Mouse (Mus musculus): Measurements from ENCODE around the gene Sp8.

Sp8 gene

DNA sequence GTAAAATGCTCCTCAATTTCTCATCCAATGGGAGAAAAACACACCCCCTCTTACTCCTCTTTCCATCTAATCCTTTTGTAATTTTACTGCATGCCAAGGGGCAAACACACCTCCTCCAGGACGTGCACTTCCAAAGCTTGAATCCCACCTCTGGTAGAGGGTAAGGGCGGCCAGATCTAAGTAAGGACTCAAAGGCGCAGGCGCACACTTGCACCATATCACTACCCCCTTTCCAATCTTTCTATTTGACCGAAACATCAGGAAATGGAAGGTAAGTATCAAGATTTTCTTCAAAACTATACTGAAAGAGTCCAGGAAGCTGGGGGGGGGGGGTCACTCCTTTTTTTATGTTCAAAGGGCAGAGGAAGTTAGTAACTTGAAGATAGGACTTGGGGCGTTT is at the start of gene Sp8:
Sp8 (plus strand) TSS at position 109 of the 400 bp plus-strand sequence.
- DNase-seq (ENCODE audit: low spot score) = no peak

DNA sequence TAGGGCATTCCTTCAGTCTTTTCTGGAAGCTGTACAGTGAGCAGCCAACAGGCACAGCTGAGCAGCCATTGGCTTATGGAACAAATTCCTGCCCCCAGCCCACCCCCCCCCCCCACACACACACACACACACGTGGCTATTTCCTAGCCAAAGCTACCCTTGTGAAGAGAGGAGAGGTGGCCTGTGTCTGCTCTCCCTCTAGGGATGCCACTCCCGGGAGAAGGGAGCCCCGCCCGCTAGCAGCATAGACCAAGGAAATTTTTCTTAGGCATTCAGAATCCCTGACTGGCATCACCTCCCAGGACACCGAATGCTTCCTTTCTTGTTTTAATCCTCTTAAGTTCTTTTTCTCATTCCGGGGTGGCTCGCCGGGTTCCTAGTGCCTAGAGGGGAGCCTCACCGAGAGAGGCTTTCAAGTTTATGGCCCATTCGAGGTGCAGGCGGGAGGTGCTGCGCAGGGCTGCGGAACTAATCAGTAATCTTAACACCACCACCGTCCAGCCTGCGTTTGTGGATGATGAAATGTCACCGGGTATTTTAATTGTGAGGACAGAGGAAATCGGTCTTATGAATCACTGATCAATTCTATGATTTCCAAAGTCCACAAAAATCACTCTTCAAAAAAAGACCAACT is 34.7 kb upstream of the Sp8 start:
- no peak for DNase-seq (ENCODE audit: low spot score)

DNA sequence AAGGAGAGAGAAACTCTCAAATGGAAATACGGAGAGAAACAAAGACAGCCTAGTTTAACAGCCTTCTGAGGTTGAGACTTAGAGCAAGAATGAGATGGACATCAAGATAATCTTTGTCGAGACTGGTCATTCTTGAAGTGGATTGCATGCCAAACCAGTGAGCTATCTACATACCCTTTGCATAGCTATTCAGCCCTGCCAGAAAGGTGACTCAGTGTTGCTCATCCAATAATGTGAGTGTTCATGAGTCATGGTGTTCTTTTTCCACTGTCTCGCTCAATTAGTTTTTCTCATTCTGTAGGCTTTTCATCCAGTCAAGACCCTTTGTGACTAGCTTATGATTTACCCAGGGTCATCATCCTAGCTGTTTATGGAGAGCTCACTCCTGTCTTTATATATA is 31.6 kb upstream of the Sp8 start:
- DNase-seq (ENCODE audit: low spot score) = no peak

DNA sequence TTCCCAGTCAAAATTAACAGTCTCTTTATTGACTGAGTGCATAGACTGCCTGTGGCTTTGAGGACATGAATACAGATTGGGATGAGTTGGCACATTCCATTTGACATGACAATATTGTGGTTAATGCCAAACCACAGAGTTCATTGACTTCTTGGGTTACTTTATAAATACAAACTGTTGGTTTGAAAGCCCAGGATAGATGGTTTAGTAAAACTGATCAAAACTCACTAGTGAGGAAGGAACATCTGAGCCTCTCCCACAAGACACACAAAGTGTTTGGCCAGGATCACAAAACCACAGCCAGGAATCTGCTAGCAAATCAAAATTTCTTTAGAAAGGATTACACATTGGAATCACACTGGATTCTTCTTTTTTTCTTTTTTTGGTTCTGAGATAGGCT is 30.0 kb upstream of the Sp8 start:
- DNase-seq (ENCODE audit: low spot score) = no peak

DNA sequence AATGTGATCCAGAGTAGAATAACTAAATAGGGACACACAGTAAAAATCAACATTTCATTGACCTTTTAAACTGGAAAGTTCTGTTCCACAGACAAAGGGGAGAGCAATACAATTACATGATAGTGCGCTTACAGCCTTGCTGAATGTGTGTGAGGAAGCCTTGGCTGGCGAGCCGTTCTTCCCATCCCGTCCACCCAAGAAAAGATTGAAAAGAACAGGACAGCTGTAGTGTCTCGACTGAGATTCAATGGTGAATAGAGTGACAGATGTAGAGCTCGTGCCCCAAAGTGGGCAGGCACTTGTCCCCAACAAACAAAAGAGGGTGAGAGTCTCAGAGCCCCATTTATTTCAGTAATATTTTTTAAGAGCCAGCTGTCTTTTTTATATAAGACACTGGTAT is 16.2 kb upstream of the Sp8 start:
- DNase-seq (ENCODE audit: low spot score) = no peak

DNA sequence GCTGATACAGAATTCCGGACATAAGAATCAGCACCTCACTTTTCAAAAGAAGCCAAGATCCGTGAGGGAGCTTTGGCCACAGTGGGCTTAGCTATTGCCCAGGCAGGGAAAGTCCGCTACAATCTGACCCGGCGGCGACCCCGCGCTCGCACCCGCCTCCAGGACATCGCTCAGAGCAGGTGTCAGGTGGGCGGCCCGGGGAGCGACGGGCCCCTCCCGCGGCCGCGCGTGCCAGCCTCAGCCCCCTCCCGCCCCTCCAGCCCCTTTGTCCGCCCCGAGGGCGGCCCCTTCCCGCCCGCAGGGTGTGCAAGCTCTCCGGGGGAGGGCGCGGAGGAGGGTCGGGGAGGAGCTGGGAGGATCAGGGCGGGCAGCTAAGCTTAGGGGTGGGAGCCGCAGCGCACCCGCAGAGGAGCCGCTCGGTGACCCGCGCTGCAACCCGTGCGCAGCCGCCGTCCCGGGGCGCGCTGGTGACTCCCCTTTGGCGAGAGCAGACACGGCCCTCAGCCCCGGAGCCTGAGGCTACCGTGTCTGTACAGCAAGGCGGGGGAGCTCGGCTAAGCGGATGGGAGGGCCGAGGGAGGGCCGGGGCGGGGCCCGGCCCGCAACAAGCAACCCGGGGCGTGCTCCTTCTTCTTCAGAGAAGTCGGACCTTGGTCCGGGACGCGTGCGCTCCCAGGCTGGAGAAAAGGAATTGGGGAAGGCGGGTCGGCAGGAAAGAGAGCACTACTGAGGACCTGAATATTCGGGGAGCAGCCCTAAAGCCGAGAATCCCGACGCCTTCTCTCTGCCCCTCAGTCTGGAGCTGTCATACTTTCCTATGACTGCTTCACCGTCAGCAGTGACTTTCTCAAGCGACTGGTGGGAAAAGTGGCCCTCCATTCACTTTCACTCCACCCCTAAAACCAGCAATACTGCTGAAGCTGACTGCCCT is 9.5 kb upstream of the Sp8 start:
- DNase-seq (ENCODE audit: low spot score) = no peak

DNA sequence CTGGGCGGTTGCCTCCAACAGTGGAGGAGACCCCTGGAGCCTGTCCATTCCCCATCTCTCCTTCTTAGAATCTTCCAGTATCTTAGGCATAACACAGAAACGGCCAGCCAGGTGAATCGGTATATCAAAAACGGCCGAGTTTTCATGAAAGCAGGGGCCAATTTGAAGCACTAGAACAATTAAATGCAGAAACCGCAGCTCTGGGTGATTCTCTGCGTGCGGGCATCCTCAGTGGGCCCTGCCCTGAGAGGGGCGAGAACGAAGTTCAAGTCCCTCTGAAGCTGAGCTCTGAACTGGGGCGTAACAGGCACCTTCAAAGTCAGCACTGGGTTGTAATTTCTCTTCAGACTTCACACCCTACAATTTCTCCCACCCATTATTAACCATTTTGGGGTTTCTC is 8.8 kb upstream of the Sp8 start:
- no peak for DNase-seq (ENCODE audit: low spot score)

DNA sequence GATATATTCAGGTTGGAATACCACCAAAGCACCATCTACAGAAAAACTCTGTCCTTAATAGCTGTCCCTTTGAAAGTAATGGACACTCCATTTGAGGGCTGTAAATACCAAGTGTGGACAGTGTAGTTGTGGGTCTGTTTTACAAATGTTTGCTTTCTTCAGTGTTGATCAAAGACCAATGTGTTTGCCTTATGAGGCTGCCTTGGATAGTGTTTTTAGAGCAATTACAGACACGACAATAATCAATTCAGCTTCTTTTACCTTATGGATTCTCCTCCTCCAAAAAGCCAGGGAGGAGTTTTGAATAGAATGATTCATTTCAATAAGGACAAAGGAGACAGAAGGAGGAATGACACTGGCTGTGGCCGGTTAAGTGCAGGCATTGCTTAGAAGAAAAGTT is 7.9 kb upstream of the Sp8 start:
- DNase-seq (ENCODE audit: low spot score) = no peak

DNA sequence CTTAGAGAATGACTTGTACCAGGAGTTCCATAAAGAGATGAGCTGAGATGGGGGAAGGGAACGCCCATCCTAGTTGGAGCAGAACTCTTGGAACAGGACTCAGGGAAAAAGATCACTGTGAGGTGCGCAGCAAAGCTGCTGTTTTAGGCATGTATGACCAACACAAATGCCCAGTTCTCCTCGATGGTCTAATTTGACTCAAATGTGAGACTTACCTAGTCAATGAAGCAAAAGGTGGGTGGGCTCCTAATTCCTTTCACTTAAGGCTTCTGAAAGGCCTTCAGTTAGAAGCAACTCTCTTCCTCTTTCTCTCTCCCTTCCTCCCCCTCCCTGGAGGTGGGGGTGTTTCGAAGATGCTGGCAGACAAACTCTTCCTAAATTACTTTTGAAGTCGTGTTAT is 6.7 kb upstream of the Sp8 start:
- DNase-seq (ENCODE audit: low spot score) = no peak

DNA sequence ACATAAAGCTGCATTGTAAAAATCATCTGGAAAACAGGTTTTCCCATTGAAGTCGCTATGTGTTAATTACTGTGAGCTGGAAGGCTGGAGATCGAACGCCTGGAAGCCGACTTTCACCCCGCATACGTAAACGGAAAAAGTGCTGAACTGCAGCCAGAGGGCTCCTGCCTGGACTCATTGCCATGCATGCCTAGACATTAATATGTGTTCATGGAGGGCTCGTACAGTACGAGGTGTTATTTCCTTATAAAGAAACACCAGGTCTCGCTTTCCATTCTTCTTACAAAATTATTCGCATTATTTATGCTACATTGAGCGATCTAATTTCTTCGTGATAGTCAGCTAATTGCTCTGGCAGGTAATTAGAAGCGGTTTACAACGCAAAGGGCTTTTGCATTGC is 5.8 kb upstream of the Sp8 start:
- no peak for DNase-seq (ENCODE audit: low spot score)

DNA sequence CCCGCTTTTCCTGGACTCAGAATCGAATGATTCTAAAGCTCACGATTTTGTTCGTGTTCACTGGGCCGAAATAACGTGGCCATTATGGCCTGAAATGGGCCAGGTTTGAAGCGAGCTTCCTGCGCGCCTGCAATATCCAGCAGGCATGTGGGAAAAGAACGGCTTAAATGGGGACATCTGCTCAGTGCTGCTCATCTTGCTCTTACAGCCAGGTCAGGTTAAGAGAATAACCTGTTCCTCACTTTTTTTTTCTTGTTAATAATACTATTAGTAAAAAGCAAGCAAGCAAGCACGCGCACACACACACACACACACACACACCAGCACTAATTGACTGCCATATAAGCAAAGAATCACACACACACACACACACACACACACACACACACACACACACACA is 5.3 kb upstream of the Sp8 start:
- DNase-seq (ENCODE audit: low spot score) = no peak

DNA sequence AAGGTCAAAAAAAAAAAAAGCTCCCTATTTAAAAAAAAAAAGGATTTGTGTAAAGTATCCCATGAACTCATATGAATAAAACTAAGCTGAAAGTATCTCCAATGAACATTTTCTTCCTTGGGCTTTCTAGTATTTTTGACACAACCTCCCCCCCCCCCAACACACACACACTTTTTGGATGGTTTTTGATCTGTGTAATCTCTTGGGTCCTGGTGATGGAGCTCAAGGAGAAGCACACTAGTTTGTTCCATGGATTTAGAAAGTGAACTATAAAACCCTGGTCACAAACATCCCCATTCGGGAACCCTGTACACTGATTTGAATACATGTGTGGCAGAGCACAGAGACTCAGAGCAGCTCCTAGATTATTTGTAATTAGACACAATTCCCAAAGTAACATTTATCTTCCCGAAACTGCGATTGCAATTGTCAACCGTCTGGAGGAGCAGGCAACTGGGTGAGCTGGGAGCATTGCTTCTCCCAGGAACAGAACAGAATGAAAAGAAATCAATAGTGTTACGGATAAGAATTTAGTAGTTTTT is 4.7 kb upstream of the Sp8 start:
- DNase-seq (ENCODE audit: low spot score) = no peak

DNA sequence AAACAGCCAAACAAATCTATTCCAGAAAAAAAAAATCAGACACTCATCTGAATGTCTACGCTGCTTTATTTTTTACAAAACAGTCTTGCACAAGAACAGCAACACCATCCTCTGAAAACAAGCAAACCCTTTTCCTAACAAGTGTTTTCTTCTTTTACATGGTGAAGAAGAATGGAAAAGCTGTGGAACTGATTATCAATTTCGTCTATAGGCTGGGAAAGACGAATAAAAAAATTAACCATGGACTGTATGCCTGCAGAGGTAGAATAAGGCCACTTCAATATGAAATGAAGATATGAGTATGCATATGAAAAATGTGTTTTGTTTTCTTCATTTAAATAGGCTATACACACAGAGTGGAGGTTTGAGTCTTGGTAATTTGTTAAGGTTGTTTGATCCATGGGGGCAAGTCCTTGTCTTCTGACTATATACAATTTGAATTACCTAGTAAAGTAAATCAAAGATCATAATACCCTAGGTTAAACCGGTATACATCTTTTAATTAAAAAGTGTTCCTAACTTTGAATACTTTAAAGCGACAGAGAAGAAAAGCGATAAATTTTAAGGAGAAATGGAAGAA is 4.1 kb upstream of the Sp8 start:
- DNase-seq (ENCODE audit: low spot score) = no peak

DNA sequence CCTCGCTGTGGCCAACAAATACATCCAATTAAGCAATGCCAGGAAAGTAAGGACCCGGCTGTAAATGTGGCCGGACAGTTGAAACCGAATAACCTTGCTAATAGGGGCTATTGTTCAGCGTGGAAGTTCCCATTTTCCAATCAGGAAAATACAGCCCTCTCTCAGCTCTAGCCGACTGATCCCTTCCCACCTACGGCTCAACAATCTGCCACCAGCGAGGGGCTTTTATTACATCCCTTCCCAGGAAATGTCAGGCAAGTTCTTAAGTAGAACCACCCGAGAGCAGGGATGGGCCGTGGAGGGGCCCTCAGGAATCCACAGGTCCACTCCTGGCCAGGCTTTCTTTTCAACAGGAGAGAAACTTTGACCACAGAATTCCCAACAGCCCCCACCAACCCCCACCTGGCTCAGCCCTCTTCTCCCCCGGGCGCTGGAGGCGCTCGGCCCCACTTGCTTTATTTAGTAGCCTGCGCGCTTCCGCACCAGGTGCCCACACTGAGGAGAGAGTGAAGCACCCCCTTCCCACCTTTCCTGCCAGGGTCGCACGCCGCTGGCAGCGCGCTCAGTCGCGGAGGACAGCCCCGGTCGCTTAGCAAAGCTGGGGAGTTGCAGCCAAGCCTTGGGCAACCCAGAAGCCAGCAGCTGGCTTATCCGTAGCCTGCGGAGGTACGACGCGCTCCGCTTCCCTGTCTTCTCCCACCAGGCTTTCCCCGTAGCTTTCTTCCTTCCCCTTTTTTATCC is 3.3 kb upstream of the Sp8 start:
- no peak for DNase-seq (ENCODE audit: low spot score)

DNA sequence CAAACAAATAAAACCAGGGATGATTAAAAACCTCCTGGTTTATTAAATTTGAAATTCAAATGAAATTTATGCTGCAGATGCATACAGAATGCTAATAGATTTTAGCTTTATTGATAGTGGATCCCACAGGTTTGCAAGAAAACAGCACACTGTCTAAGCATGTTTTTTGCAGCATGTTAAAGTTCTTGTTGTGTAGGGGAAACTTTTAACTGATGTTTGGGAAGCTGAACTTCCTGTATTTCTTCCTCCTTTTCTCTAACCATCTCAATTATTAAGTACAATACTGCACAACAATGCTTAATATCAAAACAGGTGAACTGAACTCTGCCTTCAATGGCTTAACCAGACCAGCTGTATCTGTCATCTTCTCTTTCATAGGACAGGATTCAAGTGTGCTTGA is 2.0 kb upstream of the Sp8 start:
- DNase-seq (ENCODE audit: low spot score) = no peak

DNA sequence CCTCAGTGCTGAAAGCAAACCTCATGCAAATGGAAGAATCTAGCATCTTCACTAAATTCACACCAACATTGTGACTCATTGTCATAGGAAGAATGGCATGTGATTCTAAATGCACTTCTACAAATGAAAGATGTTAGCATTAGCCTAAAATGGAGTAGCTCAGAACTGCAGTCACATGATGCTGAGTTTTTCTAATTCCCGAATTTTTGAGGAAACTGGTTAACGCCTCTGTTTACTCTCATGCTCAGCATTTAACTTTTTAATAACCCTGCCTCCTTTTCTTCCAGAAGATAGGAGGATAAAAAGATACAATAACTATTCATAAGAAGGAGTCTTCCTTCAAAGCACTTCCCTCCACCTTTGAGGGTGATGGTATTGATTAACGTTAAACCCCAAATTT is 1.3 kb upstream of the Sp8 start:
- no peak for DNase-seq (ENCODE audit: low spot score)

DNA sequence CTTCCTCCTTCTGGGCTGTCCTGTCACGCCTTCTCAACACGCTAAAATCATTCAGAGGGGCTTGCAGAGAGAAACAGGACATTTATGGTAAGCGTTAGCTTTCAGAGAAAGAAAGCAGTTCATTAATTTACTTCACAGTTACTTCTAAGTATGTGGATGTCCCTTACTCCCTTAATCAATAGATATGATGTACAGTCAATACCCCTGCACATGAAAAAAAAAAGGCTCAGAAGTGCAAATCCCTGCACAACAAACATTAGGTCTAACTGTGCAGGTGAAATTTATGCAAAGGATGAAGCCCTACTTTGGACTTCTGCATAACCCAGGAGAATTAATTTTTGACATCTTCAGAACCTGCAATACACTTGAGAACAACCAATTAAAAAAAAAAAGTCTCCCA is 778 bp upstream of the Sp8 start:
- no peak for DNase-seq (ENCODE audit: low spot score)

DNA sequence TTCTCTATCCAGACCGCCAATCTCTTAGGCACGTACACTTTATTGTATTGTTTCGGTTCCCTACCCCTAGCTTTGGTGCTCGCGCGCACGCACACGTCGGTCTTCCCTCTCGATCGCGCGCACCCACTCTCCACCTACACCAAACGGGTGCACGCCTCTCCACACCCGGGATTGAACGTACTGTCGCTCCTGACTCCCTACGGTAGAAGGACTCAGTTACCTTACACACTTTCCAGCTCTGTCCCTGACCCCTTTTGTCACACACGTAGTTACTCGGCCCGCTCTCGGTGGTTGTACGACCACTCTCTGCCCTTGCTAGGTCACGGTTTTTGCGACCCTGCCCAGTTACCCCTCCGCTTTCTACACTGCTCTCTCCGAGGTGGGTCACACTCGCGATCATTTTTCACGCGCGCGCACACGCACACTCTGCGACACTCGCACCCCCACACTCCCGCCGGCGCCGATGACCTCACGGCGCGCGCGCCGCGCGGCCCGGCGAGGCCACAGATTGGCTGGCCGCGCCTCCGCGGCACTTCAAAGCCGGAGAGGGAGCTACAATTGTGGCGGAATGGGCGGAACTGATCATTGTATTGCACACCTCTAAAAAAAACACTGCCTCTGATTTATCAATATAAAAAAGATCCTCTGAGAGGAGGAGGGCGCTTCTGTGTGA is 656 bp downstream of the Sp8 start:
- no peak for DNase-seq (ENCODE audit: low spot score)

DNA sequence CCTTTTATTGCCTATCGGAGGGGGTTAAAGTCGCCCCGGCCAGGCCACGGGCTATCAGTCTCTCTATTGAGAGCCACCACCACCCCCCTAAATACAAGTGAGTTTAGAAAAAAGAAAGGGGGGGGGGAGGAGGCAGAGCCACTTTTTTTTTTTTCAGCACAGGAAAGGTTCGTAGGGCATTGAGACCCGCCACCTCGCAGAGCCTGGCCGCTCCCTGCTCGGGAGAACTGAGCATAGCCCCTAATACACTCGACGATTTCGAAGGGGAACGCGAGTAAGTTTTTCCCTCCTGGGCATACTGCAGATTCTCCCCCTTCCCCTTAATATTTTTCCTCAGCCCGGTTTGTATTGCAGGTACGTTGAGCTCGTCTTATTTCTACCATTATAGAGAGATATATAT is 1.3 kb downstream of the Sp8 start:
- no peak for DNase-seq (ENCODE audit: low spot score)

DNA sequence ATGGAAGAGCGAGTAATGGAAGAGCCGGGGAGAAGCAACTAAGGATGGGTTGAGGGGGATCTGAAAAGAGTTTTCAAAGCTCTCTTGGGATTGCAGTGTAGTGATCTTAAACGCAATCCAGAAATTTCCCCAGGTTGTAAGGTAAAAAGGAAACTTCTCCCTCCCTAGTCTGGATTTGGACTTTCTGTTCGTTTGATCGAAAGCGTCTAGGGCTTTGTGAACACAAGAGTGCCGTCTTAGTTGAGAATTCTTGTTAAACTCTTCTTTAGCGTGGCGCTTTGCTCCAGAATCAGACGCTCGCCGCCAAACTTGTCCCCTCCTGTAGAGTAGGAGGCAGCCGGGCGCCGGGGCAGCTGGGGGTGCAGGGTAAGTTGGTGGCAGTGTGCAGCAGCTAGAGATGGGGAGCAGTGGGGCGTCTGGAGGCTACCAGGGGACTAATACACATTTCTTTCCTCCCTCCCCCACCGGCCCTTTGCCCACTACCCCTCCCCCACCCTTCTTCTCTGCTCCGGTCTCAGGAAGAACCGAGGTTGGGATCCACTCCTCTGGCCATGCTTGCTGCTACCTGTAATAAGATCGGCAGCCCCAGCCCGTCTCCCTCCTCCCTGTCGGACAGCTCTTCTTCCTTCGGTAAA is 1.8 kb downstream of the Sp8 start:
- DNase-seq (ENCODE audit: low spot score) = no peak

DNA sequence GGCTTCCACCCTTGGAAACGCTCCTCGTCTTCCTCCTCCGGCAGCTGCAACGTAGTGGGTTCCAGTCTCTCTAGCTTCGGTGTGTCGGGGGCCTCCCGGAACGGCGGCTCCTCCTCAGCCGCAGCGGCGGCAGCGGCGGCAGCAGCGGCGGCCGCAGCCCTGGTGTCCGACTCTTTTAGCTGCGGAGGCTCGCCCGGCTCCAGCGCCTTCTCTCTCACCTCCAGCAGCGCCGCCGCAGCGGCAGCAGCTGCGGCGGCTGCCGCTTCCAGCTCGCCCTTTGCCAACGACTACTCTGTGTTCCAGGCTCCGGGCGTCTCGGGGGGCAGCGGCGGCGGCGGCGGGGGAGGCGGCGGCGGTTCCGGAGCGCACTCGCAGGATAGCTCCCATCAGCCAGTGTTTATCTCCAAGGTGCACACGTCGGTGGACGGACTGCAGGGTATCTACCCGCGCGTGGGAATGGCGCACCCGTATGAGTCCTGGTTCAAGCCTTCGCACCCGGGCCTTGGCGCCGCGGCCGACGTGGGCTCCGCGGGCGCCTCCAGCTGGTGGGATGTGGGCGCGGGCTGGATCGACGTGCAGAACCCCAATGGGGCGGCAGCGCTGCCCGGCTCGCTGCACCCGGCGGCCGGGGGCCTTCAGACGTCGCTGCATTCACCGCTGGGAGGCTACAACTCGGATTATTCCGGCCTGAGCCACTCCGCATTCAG is 2.5 kb downstream of the Sp8 start:
- no peak for DNase-seq (ENCODE audit: low spot score)

Data from lung, postnatal 25 days (tissue).